Mouse (Mus musculus): ENCODE results near the gene Slc31a1. TPM values are rescaled to one million over a fixed set of nuclear protein-coding genes. Genes with fewer than 3 reads are reported as not detected.

The Slc31a1 gene
- total and polyA plus RNA-seq, 3 experiments = 20.6 to 46.5 (median 37.5) TPM

DNA sequence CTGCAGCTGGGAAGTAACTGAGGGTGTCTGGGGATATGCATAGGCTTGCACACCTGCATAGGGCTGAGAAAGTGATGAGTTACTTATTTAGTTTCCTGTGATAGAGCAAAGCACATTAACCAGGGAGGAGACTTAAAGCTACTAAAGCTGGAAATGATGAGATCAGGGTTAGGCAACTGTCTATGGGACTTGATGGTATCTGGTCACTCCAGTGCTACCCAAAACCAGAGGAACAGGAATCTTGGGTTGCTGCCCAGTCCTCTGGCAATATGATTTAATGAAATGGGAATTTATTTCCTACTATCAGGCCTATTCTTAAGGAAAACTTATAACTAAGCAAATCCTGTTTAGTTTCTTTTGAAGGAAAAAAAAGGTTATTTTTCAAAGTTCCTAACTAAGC, 34.4 kb upstream of the Slc31a1 start:
- no peak for DNase-seq (ENCODE audit: low read depth, low spot score)
- no peak overlapping the region for H3K9ac ChIP-seq (ENCODE audit: control insufficient read depth, low read depth, low read length, poor library complexity, severe bottlenecking)
- peaks cover 21 to 22% of the 10 kb centered on the region in 2 experiments for H3K36me3 ChIP-seq (ENCODE audit: control insufficient read depth in 1 of 2, insufficient read depth in 2 of 2, low read length in 2 of 2)
- no peaks in the 10 kb centered on the region for H3K9me3 ChIP-seq (replicated peaks; ENCODE audit: insufficient read depth, low read length)
- no peaks in the 10 kb centered on the region for H3K79me2 ChIP-seq (ENCODE audit: control insufficient read depth, insufficient read depth, low read length, poor library complexity)
- no peaks in the 10 kb centered on the region for H3K27me3 ChIP-seq (ENCODE audit: control insufficient read depth in 1 of 2, insufficient read depth in 2 of 2, low read length in 2 of 2)
- H3K4me1 ChIP-seq (ENCODE audit: control insufficient read depth in 1 of 2, insufficient read depth in 2 of 2, low read length in 2 of 2) = peaks cover 15 to 18% of the 10 kb centered on the region in 2 experiments
- TF ChIP-seq E2F4 (IDR thresholded peaks at IDR 0.05; ENCODE audit: borderline replicate concordance, low read depth, low read length) = no peak
- TF ChIP-seq BHLHE40 (IDR thresholded peaks at IDR 0.05; ENCODE audit: borderline replicate concordance, low read depth, low read length) = no peak
- no peak for TF ChIP-seq ETS1 (IDR thresholded peaks at IDR 0.05; ENCODE audit: low read depth, low read length)
- TF ChIP-seq MEF2A (IDR thresholded peaks at IDR 0.05; ENCODE audit: extremely low read depth, insufficient replicate concordance, low read depth, low read length, poor library complexity, severe bottlenecking) = no peak
- no peak for TF ChIP-seq ELF1 (IDR thresholded peaks at IDR 0.05; ENCODE audit: low read depth, low read length)
- no peak for TF ChIP-seq CTCF (IDR thresholded peaks at IDR 0.05 in 2 of 3, conservative IDR thresholded peaks at IDR 0.05 in 1 of 3; ENCODE audit: control insufficient read depth in 1 of 3, insufficient read depth in 1 of 3, low read depth in 2 of 3, low read length in 3 of 3, poor library complexity in 1 of 3, severe bottlenecking in 1 of 3)
- no peak for TF ChIP-seq ZNF384 (IDR thresholded peaks at IDR 0.05; ENCODE audit: low read depth, low read length)
- H3K27ac ChIP-seq (ENCODE audit: control insufficient read depth, low read depth, low read length) = no peak overlapping the region
- H3K4me3 ChIP-seq (ENCODE audit: control insufficient read depth in 1 of 2, insufficient read depth in 1 of 2, low read depth in 2 of 2, low read length in 2 of 2) = no peak overlapping the region

DNA sequence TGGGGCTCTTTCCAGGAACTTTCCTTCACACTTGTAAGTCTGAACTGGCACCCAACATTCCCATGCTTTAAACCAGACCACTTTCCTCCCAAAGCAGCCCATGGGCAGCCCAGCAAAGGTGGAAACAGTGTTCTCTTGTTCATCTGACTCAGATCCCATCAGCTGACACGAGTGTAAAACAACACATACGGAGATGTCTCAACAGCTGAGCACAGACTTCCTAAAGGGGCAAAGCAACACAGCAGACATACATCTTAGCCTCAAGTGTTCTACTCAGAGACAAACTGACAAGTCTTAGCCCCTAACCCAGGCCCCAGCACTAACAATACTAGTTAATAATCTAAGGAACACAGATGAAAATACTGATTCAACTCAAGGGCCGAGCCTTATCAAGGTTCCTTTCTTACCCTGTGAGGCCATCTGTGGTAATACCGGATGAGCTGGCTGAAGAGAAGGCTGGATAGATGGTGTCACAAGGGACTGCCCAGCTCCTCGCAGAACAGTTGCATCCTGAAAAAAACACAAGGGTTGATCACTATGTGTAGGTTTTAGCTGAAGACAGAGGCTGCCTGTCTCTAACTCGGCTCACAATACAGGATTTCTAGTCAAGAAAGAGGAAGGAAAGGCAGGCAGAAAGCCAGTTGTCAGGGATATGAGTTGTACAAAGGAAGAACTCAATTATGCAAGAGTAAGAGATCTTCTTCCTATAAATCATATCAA, 31.4 kb upstream of the Slc31a1 start:
- Histone ChIP-seq H3K79me2 (ENCODE audit: control insufficient read depth, insufficient read depth, low read length, poor library complexity) (no peaks in the 10 kb centered on the region), H3K27me3 (ENCODE audit: control insufficient read depth in 1 of 2, insufficient read depth in 2 of 2, low read length in 2 of 2) (no peaks in the 10 kb centered on the region), H3K9me3 (replicated peaks; ENCODE audit: insufficient read depth, low read length) (no peaks in the 10 kb centered on the region), H3K9ac (ENCODE audit: control insufficient read depth, low read depth, low read length, poor library complexity, severe bottlenecking) (no peak overlapping the region; the same call in 1 of the 2 replicates), H3K27ac (ENCODE audit: control insufficient read depth, low read depth, low read length) (peak overlapping the region; percentile 77), H3K36me3 (ENCODE audit: control insufficient read depth in 1 of 2, insufficient read depth in 2 of 2, low read length in 2 of 2) (peaks cover 22 to 30% of the 10 kb centered on the region in 2 experiments), H3K4me3 (ENCODE audit: control insufficient read depth in 1 of 2, insufficient read depth in 1 of 2, low read depth in 2 of 2, low read length in 2 of 2) (no peak overlapping the region), H3K4me1 (ENCODE audit: control insufficient read depth in 1 of 2, insufficient read depth in 2 of 2, low read length in 2 of 2) (peaks cover 15 to 18% of the 10 kb centered on the region in 2 experiments)
- TF ChIP-seq GABPA (IDR thresholded peaks at IDR 0.05; ENCODE audit: low read depth, low read length) (no peak), EP300 (IDR thresholded peaks at IDR 0.05; ENCODE audit: low read depth in 1 of 2, low read length in 2 of 2) (peak in 1 of 2 experiments; percentile 9; a peak in 2 of 4 replicates), USF1 (IDR thresholded peaks at IDR 0.05; ENCODE audit: low read depth, low read length) (no peak), JUND (IDR thresholded peaks at IDR 0.05; ENCODE audit: low read depth, low read length) (no peak), POLR2AphosphoS5 (IDR thresholded peaks at IDR 0.05; ENCODE audit: borderline replicate concordance, low read depth, low read length) (no peak), MAFK (IDR thresholded peaks at IDR 0.05; ENCODE audit: borderline replicate concordance, low read depth, low read length) (no peak), ETS1 (IDR thresholded peaks at IDR 0.05; ENCODE audit: low read depth, low read length) (0 out of 2 replicates have a peak, but pooled peaks have one; percentile 6), HCFC1 (IDR thresholded peaks at IDR 0.05; ENCODE audit: low read depth, low read length) (no peak)
- DNase-seq (ENCODE audit: low read depth, low spot score) = peak; percentile 65
